Mouse (Mus musculus) neural tube, embryonic 15.5 days (tissue): ENCODE measurements around the gene Elf1. TPM values are rescaled to one million over a fixed set of nuclear protein-coding genes. Genes with fewer than 3 reads are reported as not detected.

Experiments
- ATAC-seq: fragments of 200-750 bp; cut with Nextera tagmentation; 2 replicates; pipeline ENCODE4 v1.8.0; 2017; ENCODE audit warnings: mild to moderate bottlenecking, moderate TSS enrichment, moderate library complexity; ENCODE audit not compliant: low FRiP score
- H3K27ac ChIP-seq: fragments of 300-500 bp; sonication (generic); replicated peaks from 2 replicates; pipeline ENCODE4 v1.5.1; 2015; ENCODE audit warnings: mild to moderate bottlenecking, inconsistent platforms
- H3K27me3 ChIP-seq: fragments of 300-500 bp; sonication (generic); replicated peaks from 2 replicates; pipeline ENCODE4 v1.6.1; 2015; ENCODE audit warnings: inconsistent platforms
- H3K36me3 ChIP-seq: fragments of 300-500 bp; sonication (generic); 2 replicates; pipeline ENCODE4 v1.6.1; 2015; ENCODE audit warnings: inconsistent platforms
- H3K4me1 ChIP-seq: fragments of 300-500 bp; sonication (generic); 2 replicates; pipeline ENCODE4 v1.6.1; 2015; ENCODE audit warnings: inconsistent platforms
- H3K4me2 ChIP-seq: fragments of 300-500 bp; sonication (generic); 2 replicates; pipeline ENCODE4 v1.6.1; 2015; ENCODE audit warnings: inconsistent platforms, mild to moderate bottlenecking, moderate library complexity
- H3K4me3 ChIP-seq: fragments of 300-500 bp; sonication (generic); replicated peaks from 2 replicates; pipeline ENCODE4 v1.5.1; 2015; ENCODE audit warnings: mild to moderate bottlenecking, inconsistent platforms
- H3K9ac ChIP-seq: fragments of 300-500 bp; sonication (generic); replicated peaks from 2 replicates; pipeline ENCODE4 v1.6.1; 2015; ENCODE audit warnings: mild to moderate bottlenecking, inconsistent platforms
- H3K9me3 ChIP-seq: fragments of 300-500 bp; sonication (generic); replicated peaks from 2 replicates; pipeline ENCODE4 v1.6.1; 2016; ENCODE audit warnings: inconsistent platforms
- WGBS: fragments of 180-500 bp; shearing (Covaris S2); methylation state at CpG from one replicate; pipeline ENCODE4 v1.1.7; 2015; ENCODE audit warnings: mixed read lengths; 5-methylcytosine and 5-hydroxymethylcytosine counted together
- polyA plus RNA-seq: library from polyadenylated mRNA; unstranded; fragments of >200 nt; fragmentation: Nextera tagmentation; extraction: Ambion mirVana; gene quantifications from 2 replicates; pipeline ENCODE4 v1.2.1, GENCODE M21; 2015

The Elf1 gene
- polyA plus RNA-seq, 1 experiment from 2014 or later = 2.5 TPM

DNA sequence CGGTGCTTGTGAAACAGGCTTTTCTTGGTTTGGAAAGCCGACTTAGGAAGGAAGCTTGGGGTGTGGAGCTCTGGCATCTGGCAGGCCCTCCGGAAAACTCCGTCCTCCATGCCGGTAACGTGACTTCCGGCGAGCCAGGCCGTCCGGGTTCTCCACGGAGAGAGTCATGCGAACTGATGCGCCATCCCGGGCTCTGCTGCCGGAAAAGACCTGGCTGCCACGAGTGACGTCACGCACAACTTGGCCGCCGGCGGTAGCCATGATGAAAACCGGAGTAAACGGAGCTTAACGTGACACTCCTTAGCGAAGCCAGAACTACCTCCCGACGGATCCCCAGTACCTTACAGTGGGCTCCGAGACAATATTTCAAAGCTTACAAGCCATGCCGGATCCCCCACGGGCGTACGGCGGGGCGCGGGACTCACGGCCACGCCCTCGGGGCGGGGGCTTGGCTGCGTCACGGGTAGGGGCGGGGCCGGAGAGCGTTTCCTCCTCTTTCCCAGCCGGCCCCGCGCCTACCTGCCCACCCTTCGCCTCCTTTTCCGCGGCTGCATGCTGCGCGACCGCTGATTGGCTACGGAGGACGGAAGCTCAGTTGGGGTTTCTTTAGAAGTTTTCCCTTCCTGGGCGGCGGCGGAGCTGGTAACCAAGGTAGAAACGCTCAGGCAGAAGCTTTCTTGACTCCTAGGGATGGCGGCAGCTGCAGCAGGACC is 106.3 kb downstream of the Elf1 start, which contains the start of gene Sugt1:
Gene Sugt1 (plus strand): TSS at position 553 of the 713 bp plus-strand sequence.
- WGBS = under 1% methylated on average over 60 of the region's 60 CpGs
- no peaks in the 10 kb centered on the region; the same call in 1 of the 2 replicates for H3K36me3 ChIP-seq
- peaks cover 27% of the 10 kb centered on the region for H3K4me1 ChIP-seq
- no peaks in the 10 kb centered on the region for H3K27me3 ChIP-seq
- H3K9ac ChIP-seq = peak within 1 kb of the TSS; percentile 69
- peak within 1 kb of the TSS; percentile 100 for H3K27ac ChIP-seq
- ATAC-seq = peak; percentile 99
- peak within 1 kb of the TSS; percentile 80 for H3K4me2 ChIP-seq
- H3K9me3 ChIP-seq = no peaks in the 10 kb centered on the region
- H3K4me3 ChIP-seq = peak within 1 kb of the TSS; percentile 81

DNA sequence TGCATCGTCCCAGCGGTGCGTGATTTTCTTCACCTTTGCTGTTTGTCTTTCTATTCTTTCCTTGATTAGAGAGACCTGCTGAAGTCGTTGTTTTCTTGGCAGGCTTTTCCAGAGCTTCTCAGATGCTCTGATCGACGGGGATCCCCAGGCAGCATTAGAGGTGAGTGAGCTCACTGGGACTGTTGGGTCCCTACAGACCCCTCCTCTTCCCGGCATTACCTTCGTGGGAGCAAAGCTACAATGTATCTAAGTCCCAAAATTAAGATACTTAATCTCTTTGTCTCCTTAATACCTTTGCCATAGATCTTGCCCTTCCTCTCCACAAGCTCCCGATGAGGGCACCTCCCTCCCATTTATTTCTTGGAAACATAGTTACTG is 106.8 kb downstream of the Elf1 start:
- WGBS = 1% methylated on average over 9 of the region's 9 CpGs
- peak; percentile 46 for ATAC-seq

GRCm38 (mm10) chr14:79588534-79588951 is 107.5 kb downstream of the Elf1 start:
- peaks cover 30% of the 10 kb centered on the region for H3K4me1 ChIP-seq
- no peaks in the 10 kb centered on the region; the same call in 1 of the 2 replicates for H3K36me3 ChIP-seq
- 92% methylated on average over 9 of the region's 9 CpGs for WGBS
- no peaks in the 10 kb centered on the region for H3K9me3 ChIP-seq
- peak overlapping the region; percentile 69; the same call in 1 of the 2 replicates for H3K9ac ChIP-seq
- H3K4me2 ChIP-seq = peak overlapping the region; percentile 80
- no peak overlapping the region for H3K27ac ChIP-seq
- no peaks in the 10 kb centered on the region for H3K27me3 ChIP-seq
- no peak for ATAC-seq
- H3K4me3 ChIP-seq = peak overlapping the region; percentile 81

More for the DNA sequence above, 106.8 kb downstream of the Elf1 start:
- no peaks in the 10 kb centered on the region; the same call in 1 of the 2 replicates for H3K36me3 ChIP-seq
- no peaks in the 10 kb centered on the region for H3K27me3 ChIP-seq
- H3K4me1 ChIP-seq = peaks cover 30% of the 10 kb centered on the region
- H3K9me3 ChIP-seq = no peaks in the 10 kb centered on the region
- H3K4me2 ChIP-seq = peak overlapping the region; percentile 80
- H3K4me3 ChIP-seq = peak overlapping the region; percentile 81
- peak overlapping the region; percentile 100 for H3K27ac ChIP-seq
- H3K9ac ChIP-seq = peak overlapping the region; percentile 69

DNA sequence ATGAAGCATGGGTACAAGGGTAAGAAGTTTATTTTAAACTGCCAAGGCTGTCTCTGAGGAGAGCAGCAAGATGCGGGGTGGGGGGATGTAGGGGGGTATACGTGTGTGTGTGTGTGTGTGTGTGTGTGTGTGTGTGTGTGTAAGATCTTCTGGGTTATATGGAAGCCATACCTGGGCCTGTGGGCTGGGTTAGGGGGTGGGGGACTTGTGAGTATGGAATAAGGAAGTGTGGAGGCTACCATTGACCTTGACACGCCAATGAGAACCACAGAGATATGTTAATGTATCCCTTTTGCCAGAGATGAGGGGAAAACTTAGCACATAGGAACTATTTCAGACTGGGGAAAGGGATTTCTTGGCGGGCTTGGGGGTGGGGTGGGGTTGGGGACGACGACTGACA is 108.4 kb downstream of the Elf1 start:
- H3K36me3 ChIP-seq = no peaks in the 10 kb centered on the region; the same call in 1 of the 2 replicates
- no peak overlapping the region for H3K9ac ChIP-seq
- no peaks in the 10 kb centered on the region for H3K27me3 ChIP-seq
- H3K9me3 ChIP-seq = no peaks in the 10 kb centered on the region
- 94% methylated on average over 6 of the region's 6 CpGs for WGBS
- H3K4me1 ChIP-seq = peaks cover 30% of the 10 kb centered on the region
- peak overlapping the region; percentile 80 for H3K4me2 ChIP-seq
- H3K4me3 ChIP-seq = no peak overlapping the region
- no peak overlapping the region for H3K27ac ChIP-seq
- ATAC-seq = no peak

GRCm38 (mm10) chr14:79590916-79591315 is 109.9 kb downstream of the Elf1 start:
- Histone ChIP-seq H3K4me3 (no peak overlapping the region), H3K36me3 (peaks cover 3% of the 10 kb centered on the region), H3K27me3 (no peaks in the 10 kb centered on the region), H3K4me1 (peaks cover 30% of the 10 kb centered on the region), H3K9me3 (no peaks in the 10 kb centered on the region), H3K27ac (no peak overlapping the region), H3K9ac (no peak overlapping the region), H3K4me2 (no peak overlapping the region)
- 96% methylated on average over 8 of the region's 8 CpGs for WGBS
- no peak for ATAC-seq

GRCm38 (mm10) chr14:79591611-79592010 is 110.6 kb downstream of the Elf1 start:
- H3K9ac ChIP-seq = no peak overlapping the region
- H3K36me3 ChIP-seq = peaks cover 9% of the 10 kb centered on the region
- no peaks in the 10 kb centered on the region for H3K9me3 ChIP-seq
- H3K4me2 ChIP-seq = no peak overlapping the region
- no peak overlapping the region for H3K27ac ChIP-seq
- 88% methylated on average over 2 of the region's 2 CpGs for WGBS
- peaks cover 27% of the 10 kb centered on the region for H3K4me1 ChIP-seq
- no peak for ATAC-seq
- H3K27me3 ChIP-seq = no peaks in the 10 kb centered on the region
- H3K4me3 ChIP-seq = no peak overlapping the region

DNA sequence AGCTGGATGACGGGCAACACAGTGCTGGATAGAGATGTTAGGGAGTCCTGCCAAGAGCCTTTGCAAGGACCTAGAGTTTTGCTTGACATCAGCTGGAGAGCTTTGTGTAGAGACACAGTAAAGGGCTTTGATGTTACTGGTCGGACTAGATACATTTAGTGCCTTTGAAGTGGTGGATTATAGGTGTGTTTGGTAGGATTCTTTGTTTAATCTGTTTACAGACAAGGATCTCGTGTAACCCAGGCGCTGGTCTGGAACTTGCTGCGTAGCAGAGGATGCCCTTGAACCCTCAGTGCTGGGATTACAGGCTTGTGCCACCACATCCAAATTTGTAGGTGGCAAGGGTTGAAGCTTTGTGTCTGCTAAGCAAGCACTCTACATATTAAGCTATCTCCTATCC is 113.1 kb downstream of the Elf1 start:
- H3K9me3 ChIP-seq = no peaks in the 10 kb centered on the region
- H3K36me3 ChIP-seq = peaks cover 16% of the 10 kb centered on the region
- peaks cover 13% of the 10 kb centered on the region for H3K4me1 ChIP-seq
- H3K4me3 ChIP-seq = no peak overlapping the region
- WGBS = 92% methylated on average over 5 of the region's 5 CpGs
- H3K27ac ChIP-seq = no peak overlapping the region
- H3K9ac ChIP-seq = no peak overlapping the region
- H3K27me3 ChIP-seq = no peaks in the 10 kb centered on the region
- H3K4me2 ChIP-seq = no peak overlapping the region
- ATAC-seq = no peak

DNA sequence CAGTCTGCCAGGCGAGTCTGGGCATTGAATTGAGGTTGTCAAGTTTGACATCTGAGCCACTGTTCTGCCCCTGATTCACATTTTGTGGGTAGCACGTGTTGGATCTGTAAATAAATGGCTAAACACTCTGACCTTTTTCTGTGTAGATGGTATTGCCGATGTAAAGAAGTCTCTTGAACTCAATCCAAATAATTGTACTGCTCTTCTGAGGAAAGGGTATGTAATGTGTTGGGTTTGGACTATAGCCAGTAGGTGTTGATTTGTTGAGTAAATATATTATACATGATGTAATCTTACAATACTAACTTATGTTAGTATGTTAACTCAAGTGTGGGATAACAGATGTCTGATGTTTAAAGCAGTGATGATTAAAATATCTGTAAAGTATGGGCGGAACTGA is 115.6 kb downstream of the Elf1 start:
- Histone ChIP-seq H3K27ac (no peak overlapping the region), H3K27me3 (no peaks in the 10 kb centered on the region), H3K4me1 (0 out of 2 replicates have a peak, but pooled peaks cover 4% of the 10 kb centered on the region), H3K36me3 (peaks cover 38% of the 10 kb centered on the region), H3K4me3 (no peak overlapping the region), H3K4me2 (no peak overlapping the region), H3K9me3 (no peaks in the 10 kb centered on the region), H3K9ac (no peak overlapping the region)
- no peak for ATAC-seq
- 83% methylated on average over 4 of the region's 4 CpGs for WGBS

GRCm38 (mm10) chr14:79605881-79606280 is 124.9 kb downstream of the Elf1 start:
- Histone ChIP-seq H3K9ac (no peak overlapping the region), H3K4me1 (no peaks in the 10 kb centered on the region), H3K4me3 (no peak overlapping the region), H3K27me3 (no peaks in the 10 kb centered on the region), H3K27ac (no peak overlapping the region), H3K9me3 (no peaks in the 10 kb centered on the region), H3K36me3 (peaks cover 72% of the 10 kb centered on the region), H3K4me2 (no peak overlapping the region)
- 66% methylated on average over 2 of the region's 2 CpGs for whole genome bisulfite sequencing
- ATAC-seq = no peak

GRCm38 (mm10) chr14:79606392-79606791 is 125.4 kb downstream of the Elf1 start:
- Histone ChIP-seq H3K36me3 (peaks cover 72% of the 10 kb centered on the region), H3K27me3 (no peaks in the 10 kb centered on the region), H3K4me3 (no peak overlapping the region), H3K9me3 (no peaks in the 10 kb centered on the region), H3K27ac (no peak overlapping the region), H3K4me1 (no peaks in the 10 kb centered on the region), H3K9ac (no peak overlapping the region), H3K4me2 (no peak overlapping the region)
- WGBS = 94% methylated on average over 6 of the region's 6 CpGs
- no peak for ATAC-seq

- no peaks in the 10 kb centered on the region for H3K4me1 ChIP-seq
- H3K4me3 ChIP-seq = no peak overlapping the region
- no peaks in the 10 kb centered on the region for H3K27me3 ChIP-seq
- H3K36me3 ChIP-seq = peaks cover 71% of the 10 kb centered on the region
- no peak overlapping the region for H3K27ac ChIP-seq
- ATAC-seq = no peak
- H3K9me3 ChIP-seq = no peaks in the 10 kb centered on the region
- H3K9ac ChIP-seq = no peak overlapping the region
- WGBS = 91% methylated on average over 3 of the region's 3 CpGs
- no peak overlapping the region for H3K4me2 ChIP-seq
Observed at GRCm38 (mm10) chr14:79606867-79607266, 125.9 kb downstream of the Elf1 start.

- no peak overlapping the region for H3K4me3 ChIP-seq
- WGBS = 97% methylated on average over 4 of the region's 4 CpGs
- no peaks in the 10 kb centered on the region for H3K9me3 ChIP-seq
- ATAC-seq = no peak
- H3K27ac ChIP-seq = no peak overlapping the region
- H3K4me1 ChIP-seq = no peaks in the 10 kb centered on the region
- H3K4me2 ChIP-seq = no peak overlapping the region
- H3K36me3 ChIP-seq = peaks cover 73% of the 10 kb centered on the region
- no peaks in the 10 kb centered on the region for H3K27me3 ChIP-seq
- no peak overlapping the region for H3K9ac ChIP-seq
Observed at GRCm38 (mm10) chr14:79607352-79607751, 126.4 kb downstream of the Elf1 start.
